Mouse (Mus musculus) cortical plate, adult 2 months (tissue): ENCODE data around the gene Plk4.
"Not testable (repeated sequence)": the region's sequence is repeated elsewhere in the genome, so short reads cannot be mapped to it uniquely, and the experiment has no call there.

Experiments used
- CTCF ChIP-seq: fragments of 200-500 bp; IDR thresholded peaks from 2 replicates; pipeline ENCODE4 v1.5.1; 2011; ENCODE audit warnings: mild to moderate bottlenecking, control low read depth, low read length; ENCODE audit not compliant: insufficient read depth; ENCODE audit errors: extremely low read depth
- POLR2A ChIP-seq: fragments of 200-500 bp; IDR thresholded peaks from 2 replicates; pipeline ENCODE4 v1.6.1; 2011; ENCODE audit warnings: mild to moderate bottlenecking, low read length, control low read depth; ENCODE audit not compliant: insufficient read depth; ENCODE audit errors: extremely low read depth

DNA sequence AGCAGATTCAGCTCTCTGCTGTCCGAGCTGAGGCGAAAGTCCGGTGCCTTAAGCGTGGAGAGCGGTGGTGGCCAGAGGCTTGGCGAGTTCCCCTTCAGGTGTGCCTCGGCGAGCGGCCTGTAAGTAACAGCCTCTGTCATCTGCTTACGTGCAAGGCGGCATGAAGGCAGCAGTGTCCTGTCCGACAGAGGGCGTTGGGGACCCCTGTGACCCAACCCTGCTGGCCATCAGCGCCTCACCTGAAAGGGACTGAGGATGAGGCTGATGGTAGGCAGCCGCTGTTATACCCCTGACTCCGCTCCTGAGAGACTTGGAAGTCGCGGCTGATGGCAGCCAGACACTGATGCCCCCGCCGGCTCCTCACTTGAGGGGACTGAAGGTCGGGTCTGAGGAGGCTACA lies 47.2 kb downstream of the Plk4 start:
- 0 out of 2 replicates have a peak, but pooled peaks have one; percentile 13 for TF ChIP-seq CTCF
- TF ChIP-seq POLR2A = not testable (repeated sequence)
